Mouse (Mus musculus) heart, adult 2 months (tissue): ENCODE results near the gene Reep6. TPM values are rescaled to one million over a fixed set of nuclear protein-coding genes. Genes with fewer than 3 reads are reported as not detected.

ENCODE experiments used
- DNase-seq, 2 experiments: peaks; one replicate each; pipeline ENCODE4 v3.0.0; 2021
- H3K27ac ChIP-seq: fragments of 200-600 bp; 2 replicates; pipeline ENCODE4 v1.8.1; 2022
- H3K27me3 ChIP-seq: fragments of 200-500 bp; 2 replicates; pipeline ENCODE4 v1.6.1; 2012; ENCODE audit warnings: mild to moderate bottlenecking, low read length, inconsistent platforms, mixed read lengths; ENCODE audit not compliant: control insufficient read depth, insufficient read depth
- H3K36me3 ChIP-seq: fragments of 200-500 bp; 2 replicates; pipeline ENCODE4 v1.6.1; 2012; ENCODE audit warnings: low read length, inconsistent platforms; ENCODE audit not compliant: control insufficient read depth, insufficient read depth
- H3K4me1 ChIP-seq: fragments of 200-500 bp; 2 replicates; pipeline ENCODE4 v1.6.1; 2011; ENCODE audit warnings: low read length; ENCODE audit not compliant: control insufficient read depth, insufficient read depth
- H3K4me3 ChIP-seq: fragments of 200-600 bp; 2 replicates; pipeline ENCODE4 v1.8.1; 2022
- H3K79me2 ChIP-seq: fragments of 200-500 bp; replicated peaks from 2 replicates; pipeline ENCODE4 v1.6.1; 2012; ENCODE audit warnings: mild to moderate bottlenecking, inconsistent platforms, low read length, moderate library complexity, mixed read lengths; ENCODE audit not compliant: control insufficient read depth, insufficient read depth
- H3K9ac ChIP-seq: fragments of 200-500 bp; 2 replicates; pipeline ENCODE4 v1.6.1; 2012; ENCODE audit warnings: low read depth, mild to moderate bottlenecking, control low read depth, inconsistent platforms, low read length, mixed read lengths
- CTCF ChIP-seq: fragments of 200-600 bp; IDR thresholded peaks from 2 replicates; pipeline ENCODE4 v1.8.1; 2022; ENCODE audit warnings: antibody characterized with exemption, mild to moderate bottlenecking, moderate library complexity
- EP300 ChIP-seq: fragments of 200-500 bp; IDR thresholded peaks from 2 replicates; pipeline ENCODE4 v1.6.1; 2011; ENCODE audit warnings: low read depth, low read length, control low read depth; ENCODE audit not compliant: insufficient read depth
- POLR2A ChIP-seq: fragments of 200-500 bp; IDR thresholded peaks from 2 replicates; pipeline ENCODE4 v1.6.1; 2011; ENCODE audit warnings: mild to moderate bottlenecking, low read depth, low read length, control low read depth; ENCODE audit not compliant: insufficient read depth
- WGBS: fragments of 180-500 bp; shearing (Covaris S2); methylation state at CpG from one replicate; pipeline ENCODE4 v1.1.7; 2018; 5-methylcytosine and 5-hydroxymethylcytosine counted together
- intact Hi-C: fragments of 180-260 bp; cut with DNase I; formaldehyde crosslinking; loops from one replicate; pipeline ENCODE4 v1.15.1; 2025
- polyA plus RNA-seq: library from polyadenylated mRNA; depleted of rRNA; stranded (reverse); fragments of >200 nt; gene quantifications from 2 replicates; pipeline ENCODE4 v1.2.3, GENCODE M21; 2012
- total RNA-seq, 2 experiments: library from RNA; stranded (reverse); gene quantifications; 2 replicates each; pipeline ENCODE4 v1.2.3; 2021

Gene Reep6
- total and polyA plus RNA-seq, 3 experiments, result 2.8 to 4.1 (median 3.6) TPM

- Histone ChIP-seq H3K27ac (no peak overlapping the region), H3K4me3 (no peak overlapping the region), H3K36me3 (no peaks in the 10 kb centered on the region), H3K79me2 (no peaks in the 10 kb centered on the region), H3K9ac (no peak overlapping the region), H3K4me1 (peaks cover 6% of the 10 kb centered on the region), H3K27me3 (no peaks in the 10 kb centered on the region)
- no peak for DNase-seq
- 54% methylated on average over 27 of the region's 27 CpGs for WGBS
- intact Hi-C loops, result no loop called here
- TF ChIP-seq CTCF (no peak), POLR2A (no peak), EP300 (no peak)
Measured at GRCm38 (mm10) chr10:80315315-80315714, 14.4 kb upstream of the Reep6 start.

- 29% methylated on average over 11 of the region's 11 CpGs for WGBS
- H3K27me3 ChIP-seq, result no peaks in the 10 kb centered on the region
- H3K27ac ChIP-seq, result peak overlapping the region; percentile 2; the same call in 1 of the 2 replicates
- H3K9ac ChIP-seq, result peak overlapping the region; percentile 32; the same call in 1 of the 2 replicates
- no peak overlapping the region for H3K4me3 ChIP-seq
- TF ChIP-seq EP300 (no peak), CTCF (no peak), POLR2A (0 out of 2 replicates have a peak, but pooled peaks have one; percentile 16)
- no peaks in the 10 kb centered on the region for H3K79me2 ChIP-seq
- DNase-seq, result peak; percentile 24 to 40
- H3K4me1 ChIP-seq, result peaks cover 9% of the 10 kb centered on the region
- intact Hi-C loops, result no loop called here
- no peaks in the 10 kb centered on the region for H3K36me3 ChIP-seq
Measured at GRCm38 (mm10) chr10:80316359-80316781, 13.4 kb upstream of the Reep6 start.

- intact Hi-C loops, result no loop called here
- H3K79me2 ChIP-seq, result no peaks in the 10 kb centered on the region
- no peaks in the 10 kb centered on the region for H3K27me3 ChIP-seq
- WGBS, result 48% methylated on average over 10 of the region's 10 CpGs
- no peak overlapping the region for H3K27ac ChIP-seq
- no peak overlapping the region for H3K9ac ChIP-seq
- peaks cover 9% of the 10 kb centered on the region for H3K4me1 ChIP-seq
- H3K36me3 ChIP-seq, result no peaks in the 10 kb centered on the region
- no peak for TF ChIP-seq EP300
- TF ChIP-seq CTCF, result no peak
- no peak for TF ChIP-seq POLR2A
- H3K4me3 ChIP-seq, result no peak overlapping the region
- no peak for DNase-seq
Measured at GRCm38 (mm10) chr10:80317011-80317410, 12.7 kb upstream of the Reep6 start.

GRCm38 (mm10) chr10:80320340-80320760 is 9.4 kb upstream of the Reep6 start, which contains the start of gene 2310011J03Rik:
TSS of gene 2310011J03Rik (minus strand) at chr10:80320537.
- Histone ChIP-seq H3K9ac (peak within 1 kb of the TSS; percentile 83), H3K27ac (peak within 1 kb of the TSS; percentile 87), H3K4me1 (peaks cover 11% of the 10 kb centered on the region), H3K36me3 (no peaks in the 10 kb centered on the region), H3K27me3 (no peaks in the 10 kb centered on the region), H3K4me3 (peak within 1 kb of the TSS; percentile 90), H3K79me2 (no peaks in the 10 kb centered on the region)
- TF ChIP-seq CTCF, result no peak
- TF ChIP-seq EP300, result peak; percentile 80; the same call in 1 of the 2 replicates
- TF ChIP-seq POLR2A, result peak; percentile 84
- peak; percentile 93 to 94 for DNase-seq
- intact Hi-C loops, result loop anchor here (1.0 to 10.0 kb wide), 2 partner anchors 25 to 146 kb away; partner anchors contain the start of genes 1600002K03Rik, Apc2 and Efna2
- under 1% methylated on average over 34 of the region's 34 CpGs for WGBS

GRCm38 (mm10) chr10:80321014-80321669 is 8.6 kb upstream of the Reep6 start:
- no peak overlapping the region for H3K9ac ChIP-seq
- H3K4me1 ChIP-seq, result peaks cover 11% of the 10 kb centered on the region
- H3K27ac ChIP-seq, result no peak overlapping the region
- intact Hi-C loops, result loop anchor here (10.0 kb wide), 1 partner anchor 146 kb away; the partner anchor contains the start of genes 1600002K03Rik and Efna2
- no peak for TF ChIP-seq EP300
- TF ChIP-seq CTCF, result no peak
- TF ChIP-seq POLR2A, result no peak
- no peaks in the 10 kb centered on the region for H3K79me2 ChIP-seq
- H3K36me3 ChIP-seq, result no peaks in the 10 kb centered on the region
- no peaks in the 10 kb centered on the region for H3K27me3 ChIP-seq
- DNase-seq, result no peak
- H3K4me3 ChIP-seq, result no peak overlapping the region
- WGBS, result 66% methylated on average over 6 of the region's 6 CpGs
